Mouse (Mus musculus): ENCODE measurements around the gene 2010111I01Rik.

- no peak for TF ChIP-seq CTCF (IDR thresholded peaks at IDR 0.05 in 2 of 3, conservative IDR thresholded peaks at IDR 0.05 in 1 of 3; ENCODE audit: control insufficient read depth in 1 of 3, insufficient read depth in 1 of 3, low read depth in 2 of 3, low read length in 3 of 3, poor library complexity in 1 of 3, severe bottlenecking in 1 of 3)
- TF ChIP-seq ELF1 (IDR thresholded peaks at IDR 0.05; ENCODE audit: low read depth, low read length) = no peak
- no peak for TF ChIP-seq POLR2AphosphoS5 (IDR thresholded peaks at IDR 0.05; ENCODE audit: borderline replicate concordance, low read depth, low read length)
- no peak for TF ChIP-seq ZNF384 (IDR thresholded peaks at IDR 0.05; ENCODE audit: low read depth, low read length)
- no peak for TF ChIP-seq MEF2A (IDR thresholded peaks at IDR 0.05; ENCODE audit: extremely low read depth, insufficient replicate concordance, low read depth, low read length, poor library complexity, severe bottlenecking)
Measured at GRCm38 (mm10) chr13:62984485-62984884, 19.8 kb downstream of the 2010111I01Rik start.

Data from MEL (cell line).